Mouse (Mus musculus): ENCODE measurements around the gene Serpina3c. TPM values are rescaled to one million over a fixed set of nuclear protein-coding genes. Genes with fewer than 3 reads are reported as not detected.

The Serpina3c gene
- polyA plus RNA-seq, 1 experiment from 2014 or later = not detected

DNA sequence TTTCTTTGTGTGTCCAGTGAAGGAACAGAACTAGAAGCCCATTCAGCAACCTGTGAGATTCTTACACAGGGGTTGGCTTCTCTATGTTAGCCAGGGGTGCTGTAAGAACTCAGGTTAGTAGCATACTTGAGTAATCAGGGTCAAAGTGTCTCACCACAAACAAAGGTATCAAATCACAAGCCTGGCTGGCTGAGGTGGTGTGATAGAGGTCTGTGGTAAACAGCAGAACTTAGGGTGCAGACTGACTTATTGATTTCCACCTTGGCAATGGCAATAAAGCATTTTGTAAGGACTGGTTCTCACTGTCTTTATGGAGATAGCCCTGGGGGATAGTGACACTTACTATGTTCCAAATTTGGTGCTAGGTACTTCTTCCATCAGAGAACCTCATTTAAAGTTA is 47.8 kb downstream of the Serpina3c start:
- DNase-seq (ENCODE audit: low spot score) = no peak

GRCm38 (mm10) chr12:104100768-104101167 is 52.9 kb downstream of the Serpina3c start, which contains the start of gene Serpina5:
Gene Serpina5 (plus strand): TSS chr12:104101113.
- no peaks in the 10 kb centered on the region for H3K36me3 ChIP-seq
- no peak within 1 kb of the TSS for H3K4me3 ChIP-seq
- no peaks in the 10 kb centered on the region for H3K4me1 ChIP-seq
- WGBS = 78% methylated on average over 6 of the region's 6 CpGs
- H3K9me3 ChIP-seq = no peaks in the 10 kb centered on the region
- no peaks in the 10 kb centered on the region for H3K27me3 ChIP-seq (ENCODE audit: insufficient read depth, poor library complexity, severe bottlenecking)
- no peak within 1 kb of the TSS for H3K27ac ChIP-seq
- no peak for DNase-seq (ENCODE audit: low spot score)

More for the DNA sequence above, 47.8 kb downstream of the Serpina3c start:
- Histone ChIP-seq H3K27ac (no peak overlapping the region), H3K4me1 (no peaks in the 10 kb centered on the region), H3K36me3 (no peaks in the 10 kb centered on the region), H3K9me3 (no peaks in the 10 kb centered on the region), H3K4me3 (no peak overlapping the region), H3K27me3 (ENCODE audit: insufficient read depth, poor library complexity, severe bottlenecking) (0 out of 2 replicates have a peak, but pooled peaks cover 4% of the 10 kb centered on the region)

Other genes with a start within 250 kb of the Serpina3c start
- gene Serpina1c, start 249.0 kb downstream of the Serpina3c start, polyA plus RNA-seq (2016; fragmentation: Nextera tagmentation; extraction: Ambion mirVana) = 0.22 and 4.4 TPM in 2 replicates
- gene Serpina1e, start 194.9 kb downstream of the Serpina3c start, polyA plus RNA-seq (2016; fragmentation: Nextera tagmentation; extraction: Ambion mirVana) = 0.25 and 6.2 TPM in 2 replicates
- gene Serpina11, start 163.9 kb downstream of the Serpina3c start, polyA plus RNA-seq (2016; fragmentation: Nextera tagmentation; extraction: Ambion mirVana) = 0.72 TPM in 1 of 2 replicates, not detected in the other
- gene Serpina9, start 140.1 kb downstream of the Serpina3c start, polyA plus RNA-seq (2016; fragmentation: Nextera tagmentation; extraction: Ambion mirVana) = 0.18 TPM in 1 of 2 replicates, not detected in the other
- not detected in 2 replicates for gene Serpina12, start 109.4 kb downstream of the Serpina3c start, polyA plus RNA-seq (2016; fragmentation: Nextera tagmentation; extraction: Ambion mirVana)
- 0.10 TPM in 1 of 2 replicates, not detected in the other for gene Serpina5, start 52.8 kb downstream of the Serpina3c start, polyA plus RNA-seq (2016; fragmentation: Nextera tagmentation; extraction: Ambion mirVana)
- not detected in 2 replicates for gene Serpina3a, start 41.1 kb downstream of the Serpina3c start, polyA plus RNA-seq (2016; fragmentation: Nextera tagmentation; extraction: Ambion mirVana)
- 0.20 TPM in 1 of 2 replicates, not detected in the other for gene Serpina3b, start 25.9 kb downstream of the Serpina3c start, polyA plus RNA-seq (2016; fragmentation: Nextera tagmentation; extraction: Ambion mirVana)
- not detected in 2 replicates for gene Serpina3f, start 60.7 kb upstream of the Serpina3c start, polyA plus RNA-seq (2016; fragmentation: Nextera tagmentation; extraction: Ambion mirVana)
- gene Serpina3g, start 82.4 kb upstream of the Serpina3c start, polyA plus RNA-seq (2016; fragmentation: Nextera tagmentation; extraction: Ambion mirVana) = 0.20 and 0.59 TPM in 2 replicates
- gene Serpina3i, start 109.3 kb upstream of the Serpina3c start, polyA plus RNA-seq (2016; fragmentation: Nextera tagmentation; extraction: Ambion mirVana) = 0.06 TPM in 1 of 2 replicates, not detected in the other
- gene Serpina3j, start 160.7 kb upstream of the Serpina3c start, polyA plus RNA-seq (2016; fragmentation: Nextera tagmentation; extraction: Ambion mirVana) = not detected in 2 replicates
- gene Serpina3k, start 184.6 kb upstream of the Serpina3c start, polyA plus RNA-seq (2016; fragmentation: Nextera tagmentation; extraction: Ambion mirVana) = not detected in 2 replicates
- not detected in 2 replicates for gene Serpina3m, start 184.6 kb upstream of the Serpina3c start, polyA plus RNA-seq (2016; fragmentation: Nextera tagmentation; extraction: Ambion mirVana)